Mouse (Mus musculus): ENCODE data around the gene Cntrl.

- no peak for TF ChIP-seq CTCF (IDR thresholded peaks at IDR 0.05; ENCODE audit: control insufficient read depth, insufficient read depth, insufficient replicate concordance, low read depth, low read length)
- no peak for TF ChIP-seq POLR2A (IDR thresholded peaks at IDR 0.05; ENCODE audit: control insufficient read depth, low read depth, low read length)
Observed at GRCm38 (mm10) chr2:35153179-35153578, 43.9 kb downstream of the Cntrl start.

Data from testis, adult 2 months (tissue).